Mouse (Mus musculus): ENCODE measurements around the gene Olfr976. TPM values are rescaled to one million over a fixed set of nuclear protein-coding genes. Genes with fewer than 3 reads are reported as not detected.
"Not testable (repeated sequence)": the region's sequence is repeated elsewhere in the genome, so short reads cannot be mapped to it uniquely, and the experiment has no call there.

Gene Olfr976
- total RNA-seq (2021), result not detected

DNA sequence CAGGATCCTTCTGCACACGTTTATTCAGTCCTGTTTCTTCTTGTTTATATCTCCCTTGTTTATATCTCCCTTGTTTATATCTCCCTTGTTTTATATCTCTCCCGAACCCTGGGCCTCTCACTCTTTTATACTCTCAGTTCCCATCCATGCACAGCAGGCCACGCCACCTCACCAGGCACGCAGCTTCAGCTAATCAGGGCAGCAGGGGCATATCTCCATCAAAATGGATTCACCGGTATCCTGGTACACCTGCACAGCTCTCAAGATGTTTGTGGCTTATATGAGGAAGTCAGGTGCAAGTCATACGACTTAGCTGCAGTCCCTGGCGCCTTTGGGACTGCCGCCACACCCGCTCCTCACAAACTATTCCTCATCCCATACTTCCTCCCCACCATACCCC, at the start of gene Olfr976:
Gene Olfr976 (minus strand): TSS at position 101 of the 400 bp plus-strand sequence.
- DNase-seq; intact Hi-C loops (cut with DNase I): not testable (repeated sequence)

DNA sequence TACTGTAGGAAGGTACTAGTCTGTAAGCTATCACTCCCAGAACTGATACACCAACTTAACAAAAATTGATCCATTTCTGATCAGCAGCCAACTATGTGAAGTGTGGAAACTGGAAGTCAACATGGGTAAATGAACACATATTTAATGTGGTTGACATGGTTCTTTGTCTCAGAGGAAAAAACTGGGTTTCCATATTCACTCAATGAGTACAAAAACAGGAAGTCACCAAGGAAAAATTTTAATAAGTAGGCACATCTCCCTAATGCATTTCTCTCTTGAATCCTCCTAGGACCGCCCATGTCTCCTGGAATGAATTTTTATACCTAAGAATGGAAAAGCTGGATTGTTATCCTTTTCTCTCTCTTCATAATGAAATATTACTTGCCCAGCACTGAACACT, 48.5 kb upstream of the Olfr976 start, which contains the start of gene Olfr980:
Gene Olfr980 (minus strand): TSS at position 101 of the 400 bp plus-strand sequence.
- intact Hi-C loops (cut with DNase I), result no loop called here
- DNase-seq, result no peak

DNA sequence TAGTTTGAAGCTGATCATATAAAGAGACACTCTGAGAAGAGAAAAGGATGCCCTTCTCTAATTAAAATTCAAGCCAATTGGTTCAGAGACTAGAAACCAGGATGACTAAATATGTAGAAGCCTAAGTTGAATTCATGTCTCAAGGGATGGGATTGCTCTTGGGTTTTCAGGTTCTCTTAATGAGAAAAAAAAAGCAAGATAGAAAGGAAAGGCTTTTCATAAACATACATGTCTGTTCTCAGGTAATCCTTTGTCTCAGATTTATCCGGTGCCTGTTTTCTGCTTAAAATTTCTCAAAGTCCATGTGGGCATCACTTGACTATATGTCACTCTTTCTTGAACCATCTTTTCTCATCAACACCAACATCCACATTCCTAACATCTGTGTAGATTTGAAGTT, 42.4 kb upstream of the Olfr976 start, which contains the start of gene Olfr979:
Gene Olfr979 (minus strand): TSS at position 101 of the 400 bp plus-strand sequence.
- intact Hi-C loops (cut with DNase I), result no loop called here
- DNase-seq, result no peak

GRCm38 (mm10) chr9:39991813-39992212, 30.9 kb upstream of the Olfr976 start, which contains the start of gene Olfr978:
TSS of gene Olfr978 (plus strand) at chr9:39992113.
- DNase-seq, result no peak
- intact Hi-C loops (cut with DNase I), result no loop called here

DNA sequence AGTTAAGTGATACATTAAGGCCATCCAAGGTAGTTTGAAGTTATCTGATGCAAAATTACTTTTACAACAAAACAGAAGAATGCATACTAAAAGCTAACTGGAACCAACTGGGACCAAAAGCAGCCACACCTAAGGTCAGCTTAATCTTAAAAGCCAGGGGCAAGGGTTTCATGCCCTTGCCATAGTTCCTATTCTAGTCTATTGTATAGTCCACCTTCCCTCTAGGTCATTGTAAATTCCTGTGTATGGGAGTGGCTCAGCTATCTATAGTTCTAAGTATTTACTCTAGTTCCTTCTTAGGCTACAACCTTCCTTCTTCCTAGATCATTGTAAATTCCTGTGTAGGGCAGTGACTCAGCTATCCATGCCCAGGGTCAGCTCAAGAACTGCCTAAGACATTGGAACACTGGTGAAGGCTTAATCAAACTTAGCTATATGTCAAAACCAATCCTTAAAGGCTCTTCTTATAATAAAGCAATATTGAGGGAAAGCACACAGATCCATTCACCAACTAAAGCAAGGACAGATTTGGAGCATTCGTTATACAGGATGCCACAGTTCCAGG, 15.7 kb upstream of the Olfr976 start:
- intact Hi-C loops (cut with DNase I); DNase-seq: not testable (repeated sequence)

GRCm38 (mm10) chr9:39951946-39952345, 9.0 kb downstream of the Olfr976 start, which contains the start of gene Olfr975:
TSS of gene Olfr975 (minus strand) at chr9:39952046.
- intact Hi-C loops (cut with DNase I), result no loop called here
- DNase-seq, result no peak

- intact Hi-C loops (cut with DNase I), result no loop called here
- DNase-seq, result no peak
Observed at GRCm38 (mm10) chr9:39937201-39937600, 23.7 kb downstream of the Olfr976 start, which contains the start of gene Olfr974. TSS of gene Olfr974 (plus strand) at chr9:39937501.

DNA sequence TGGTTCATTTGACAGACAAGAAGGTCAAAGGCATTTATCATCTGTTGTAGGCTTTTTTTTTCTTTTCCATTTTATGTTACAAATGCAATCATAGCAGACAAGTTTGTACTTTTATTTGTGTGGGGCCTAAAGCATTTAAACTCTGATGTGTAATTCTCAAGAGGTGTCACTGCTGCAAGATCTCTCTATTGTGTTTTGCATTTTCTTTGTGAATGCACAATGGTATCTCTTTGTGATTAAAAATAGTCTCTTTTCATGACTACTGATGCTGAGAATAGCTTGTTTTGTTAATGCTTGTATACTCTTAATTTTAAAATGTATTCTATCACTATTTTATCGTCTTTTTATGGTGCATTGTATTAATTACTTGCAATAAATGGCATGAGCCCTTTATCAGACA, 32.1 kb downstream of the Olfr976 start:
- intact Hi-C loops (cut with DNase I); DNase-seq: not testable (repeated sequence)

DNA sequence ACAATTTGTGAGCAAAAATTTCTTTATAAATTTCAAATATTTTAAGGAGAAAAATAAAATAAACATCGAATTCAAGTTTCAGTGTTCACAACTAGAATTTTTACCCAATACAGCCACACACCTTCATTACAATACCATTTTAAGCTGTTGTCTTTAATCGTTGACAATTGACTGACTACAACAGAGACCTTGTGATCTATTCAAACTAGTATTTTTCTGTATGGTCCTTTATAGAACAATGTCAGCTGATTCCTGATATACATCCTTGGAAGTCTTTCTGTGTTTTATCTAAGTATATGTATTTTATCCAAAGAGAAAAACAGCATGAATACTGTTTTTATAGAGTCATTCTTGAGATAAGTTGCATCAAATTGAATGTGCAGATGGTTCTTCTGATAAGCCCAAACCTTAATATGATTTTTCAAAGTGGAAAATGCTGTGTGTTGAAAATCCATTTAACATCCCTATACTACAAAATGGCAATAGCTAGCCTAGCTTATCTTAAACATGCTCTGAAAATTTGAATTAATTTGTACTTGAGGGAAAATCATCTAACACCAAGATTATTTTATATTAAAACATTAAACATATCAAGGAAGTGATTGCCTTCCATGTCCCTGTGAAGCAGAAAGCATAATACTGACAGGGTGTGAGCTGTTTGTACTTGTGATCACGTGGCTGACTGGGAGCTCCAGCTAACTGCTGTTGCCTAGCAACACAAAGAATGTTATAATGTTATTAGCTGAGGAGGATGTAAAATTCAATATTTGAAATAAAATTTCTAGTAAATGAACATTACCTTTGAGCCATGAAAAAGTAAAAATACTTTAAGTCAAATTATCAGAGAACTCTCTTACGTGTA, 32.7 kb downstream of the Olfr976 start:
- DNase-seq; intact Hi-C loops (cut with DNase I): not testable (repeated sequence)

- intact Hi-C loops (cut with DNase I), result no loop called here
- DNase-seq, result no peak
Observed at GRCm38 (mm10) chr9:39909939-39910338, 51.0 kb downstream of the Olfr976 start.

DNA sequence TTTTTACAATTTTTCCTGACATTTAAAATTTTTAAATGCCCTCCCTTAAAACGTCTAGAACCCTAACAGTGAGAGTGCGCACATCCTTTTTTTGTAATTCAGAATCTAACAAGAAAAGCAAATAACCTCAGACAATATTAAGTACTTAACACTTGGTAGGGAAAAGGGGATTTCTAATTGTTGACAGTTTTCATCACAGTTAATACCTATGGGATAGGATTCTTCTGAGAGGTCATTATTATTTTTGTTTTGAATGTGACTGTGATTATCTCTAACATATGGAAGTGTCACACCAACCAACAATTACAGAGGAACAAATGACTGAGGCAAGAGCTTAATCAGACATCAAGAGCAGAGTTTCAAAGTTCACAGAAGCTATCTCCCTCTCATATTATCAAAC, 53.9 kb downstream of the Olfr976 start, which contains the start of gene Olfr229:
Gene Olfr229 (plus strand): TSS at position 301 of the 400 bp plus-strand sequence.
- intact Hi-C loops (cut with DNase I), result no loop called here

GRCm38 (mm10) chr9:39905106-39905505, 55.8 kb downstream of the Olfr976 start:
- intact Hi-C loops (cut with DNase I), result no loop called here
- no peak for DNase-seq

More for the DNA sequence above, 53.9 kb downstream of the Olfr976 start, which contains the start of gene Olfr229:
- DNase-seq, result no peak

Other genes with a start within 250 kb of the Olfr976 start
- not detected for gene Olfr965, start 249.8 kb downstream of the Olfr976 start, total RNA-seq (2021)
- gene Olfr150, start 230.2 kb downstream of the Olfr976 start, total RNA-seq (2021), result not detected
- not detected for gene Olfr967, start 214.9 kb downstream of the Olfr976 start, total RNA-seq (2021)
- gene Olfr968, start 177.9 kb downstream of the Olfr976 start, total RNA-seq (2021), result not detected
- gene Olfr969, start 170.2 kb downstream of the Olfr976 start, total RNA-seq (2021), result not detected
- not detected for gene Olfr970, start 152.3 kb downstream of the Olfr976 start, total RNA-seq (2021)
- gene Olfr971, start 124.3 kb downstream of the Olfr976 start, total RNA-seq (2021), result not detected
- not detected for gene Olfr972, start 94.7 kb downstream of the Olfr976 start, total RNA-seq (2021)
- gene Olfr229, start 53.8 kb downstream of the Olfr976 start, total RNA-seq (2021), result not detected
- gene Olfr974, start 23.6 kb downstream of the Olfr976 start, total RNA-seq (2021), result not detected
- not detected for gene Olfr975, start 9.1 kb downstream of the Olfr976 start, total RNA-seq (2021)
- gene Olfr978, start 31.0 kb upstream of the Olfr976 start, total RNA-seq (2021), result not detected
- gene Olfr979, start 42.3 kb upstream of the Olfr976 start, total RNA-seq (2021), result not detected
- gene Olfr980, start 48.4 kb upstream of the Olfr976 start, total RNA-seq (2021), result not detected
- gene Olfr981, start 60.3 kb upstream of the Olfr976 start, total RNA-seq (2021), result not detected
- gene Olfr982, start 112.7 kb upstream of the Olfr976 start, total RNA-seq (2021), result not detected
- gene Olfr983, start 132.5 kb upstream of the Olfr976 start, total RNA-seq (2021), result not detected
- not detected for gene Olfr984, start 153.1 kb upstream of the Olfr976 start, total RNA-seq (2021)
- gene Olfr985, start 169.1 kb upstream of the Olfr976 start, total RNA-seq (2021), result not detected
- not detected for gene Tmem225, start 187.0 kb upstream of the Olfr976 start, total RNA-seq (2021)
- under 1 TPM in 1 of 2 experiments, not detected in 1; 0.07 TPM for gene Olfr986, start 219.8 kb upstream of the Olfr976 start, total RNA-seq (2021)
- gene Zfp202, start 231.2 kb upstream of the Olfr976 start, total RNA-seq (2021), result 1 to 10 TPM; 2.9 to 3.3 TPM